Mouse (Mus musculus): ENCODE measurements around the gene Gm49361. TPM values are rescaled to one million over a fixed set of nuclear protein-coding genes. Genes with fewer than 3 reads are reported as not detected.
"Not testable (repeated sequence)": the region's sequence is repeated elsewhere in the genome, so short reads cannot be mapped to it uniquely, and the experiment has no call there.

Gene Gm49361
- polyA plus RNA-seq, 1 experiment from 2014 or later, result not detected

DNA sequence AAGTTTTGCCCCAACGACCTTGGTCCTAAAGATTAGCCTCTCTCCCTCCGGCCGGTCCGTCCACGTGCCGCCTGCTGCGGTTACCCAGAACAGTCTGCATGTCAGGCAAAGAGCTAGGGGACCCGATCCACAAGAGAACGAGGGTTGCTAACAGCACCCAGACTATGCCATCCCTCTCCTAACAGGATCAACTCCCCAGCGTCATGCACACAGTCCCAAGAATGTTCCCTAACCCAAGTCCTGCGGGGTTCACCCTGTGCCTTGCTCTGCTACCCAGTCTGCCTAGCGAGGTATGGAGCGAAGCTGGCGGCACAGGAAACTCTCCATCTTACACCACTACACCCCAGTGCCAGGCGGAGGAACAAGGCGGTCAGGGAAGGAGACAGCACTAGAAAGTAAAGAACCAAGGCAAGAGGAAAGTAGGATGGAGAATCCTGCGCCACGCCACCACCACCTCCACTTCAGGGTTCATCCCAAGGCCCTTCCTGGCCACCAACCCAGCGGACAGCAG lies 81.5 kb downstream of the Gm49361 start:
- Histone ChIP-seq H3K9me3 (ENCODE audit: control insufficient read depth, low read length) (no peaks in the 10 kb centered on the region), H3K27ac (ENCODE audit: low read depth, low read length) (peak overlapping the region; percentile 98), H3K27me3 (replicated peaks; ENCODE audit: control insufficient read depth, insufficient read depth, low read length) (no peaks in the 10 kb centered on the region), H3K9ac (ENCODE audit: low read depth, low read length) (peak overlapping the region; percentile 95), H3K4me2 (ENCODE audit: low read length) (peak overlapping the region; percentile 94), H3K36me3 (ENCODE audit: control insufficient read depth, insufficient read depth, low read length) (no peaks in the 10 kb centered on the region), H3K4me1 (ENCODE audit: control insufficient read depth, insufficient read depth, low read depth, low read length) (peaks cover 14% of the 10 kb centered on the region), H3K4me3 (ENCODE audit: low read length) (peak overlapping the region; percentile 93)
- ATAC-seq, result peak; percentile 46
- under 1% methylated on average over 19 of the region's 19 CpGs for WGBS

DNA sequence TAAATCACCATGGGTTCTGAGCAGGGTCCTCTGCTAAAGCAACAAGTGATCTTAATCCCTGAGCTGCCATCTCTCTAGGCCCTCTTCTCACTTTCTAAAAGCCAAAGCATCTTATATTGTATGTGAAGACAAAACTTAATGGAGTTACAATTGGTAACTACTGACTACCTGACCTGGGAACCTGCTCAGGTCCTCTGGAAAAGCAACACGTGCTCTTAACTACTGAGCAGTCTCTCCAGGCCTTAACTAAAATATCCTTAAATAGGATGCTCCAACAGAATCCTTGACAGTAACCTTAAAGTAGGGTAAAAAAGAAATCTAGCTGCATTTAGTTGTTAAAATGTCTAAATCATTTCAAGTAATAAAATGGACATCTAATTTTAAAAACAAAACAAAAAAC lies 82.3 kb downstream of the Gm49361 start:
- whole genome bisulfite sequencing, result 35% methylated on average over 1 of the region's 1 CpGs
- H3K4me1 ChIP-seq (ENCODE audit: control insufficient read depth, insufficient read depth, low read depth, low read length), result peaks cover 14% of the 10 kb centered on the region
- H3K9me3 ChIP-seq (ENCODE audit: control insufficient read depth, low read length), result no peaks in the 10 kb centered on the region
- ATAC-seq, result no peak
- H3K4me3 ChIP-seq (ENCODE audit: low read length), result no peak overlapping the region
- no peak overlapping the region for H3K27ac ChIP-seq (ENCODE audit: low read depth, low read length)
- no peaks in the 10 kb centered on the region for H3K27me3 ChIP-seq (replicated peaks; ENCODE audit: control insufficient read depth, insufficient read depth, low read length)
- no peak overlapping the region for H3K9ac ChIP-seq (ENCODE audit: low read depth, low read length)
- peak overlapping the region; percentile 94 for H3K4me2 ChIP-seq (ENCODE audit: low read length)
- H3K36me3 ChIP-seq (ENCODE audit: control insufficient read depth, insufficient read depth, low read length), result no peaks in the 10 kb centered on the region

DNA sequence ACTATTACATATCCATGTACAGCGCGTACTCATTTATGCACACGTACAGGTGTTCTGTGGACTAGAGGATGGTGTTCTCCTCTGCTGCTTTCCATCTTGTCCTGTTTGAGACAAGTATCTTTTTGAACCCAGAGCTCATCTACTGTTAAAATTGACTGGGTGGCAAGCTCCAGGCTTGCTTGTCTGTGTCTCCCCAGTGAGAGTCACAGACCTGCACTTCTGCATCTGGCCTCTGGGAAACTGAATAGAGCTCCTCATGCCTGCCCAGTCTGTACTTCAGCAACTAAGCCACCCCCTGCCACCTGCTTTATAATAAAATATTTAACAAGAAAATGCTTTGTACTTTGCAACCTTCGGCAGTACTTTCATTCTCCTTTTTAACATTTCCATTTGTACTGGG lies 87.6 kb downstream of the Gm49361 start:
- no peak overlapping the region for H3K27ac ChIP-seq (ENCODE audit: low read depth, low read length)
- no peak overlapping the region for H3K4me3 ChIP-seq (ENCODE audit: low read length)
- no peaks in the 10 kb centered on the region for H3K27me3 ChIP-seq (replicated peaks; ENCODE audit: control insufficient read depth, insufficient read depth, low read length)
- H3K4me1 ChIP-seq (ENCODE audit: control insufficient read depth, insufficient read depth, low read depth, low read length), result no peaks in the 10 kb centered on the region
- no peaks in the 10 kb centered on the region for H3K36me3 ChIP-seq (ENCODE audit: control insufficient read depth, insufficient read depth, low read length)
- H3K9ac ChIP-seq (ENCODE audit: low read depth, low read length), result no peak overlapping the region
- 97% methylated on average over 4 of the region's 4 CpGs for WGBS
- no peaks in the 10 kb centered on the region for H3K9me3 ChIP-seq (ENCODE audit: control insufficient read depth, low read length)
- no peak for ATAC-seq
- no peak overlapping the region for H3K4me2 ChIP-seq (ENCODE audit: low read length)

DNA sequence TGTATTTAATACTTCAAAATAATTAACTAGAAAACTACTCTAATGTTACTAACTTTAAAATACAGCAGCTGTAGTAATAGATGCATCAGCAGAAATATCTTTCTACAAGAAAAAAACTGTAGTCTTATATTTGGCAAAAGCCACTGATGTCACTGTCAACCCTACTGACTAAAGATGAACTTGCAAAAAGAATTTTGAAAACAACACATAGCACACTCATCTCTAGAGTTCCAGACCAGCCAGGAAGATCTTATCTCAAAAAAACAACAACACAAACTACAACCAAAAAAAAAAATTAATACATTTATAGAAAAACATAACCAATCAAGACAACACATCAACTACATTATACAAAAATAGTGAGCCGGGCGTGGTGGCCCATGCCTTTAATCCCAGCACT lies 88.4 kb downstream of the Gm49361 start:
- no peak for ATAC-seq
- H3K4me1 ChIP-seq (ENCODE audit: control insufficient read depth, insufficient read depth, low read depth, low read length), result no peaks in the 10 kb centered on the region
- H3K36me3 ChIP-seq (ENCODE audit: control insufficient read depth, insufficient read depth, low read length), result no peaks in the 10 kb centered on the region
- H3K27me3 ChIP-seq (replicated peaks; ENCODE audit: control insufficient read depth, insufficient read depth, low read length), result no peaks in the 10 kb centered on the region
- no peak overlapping the region for H3K9ac ChIP-seq (ENCODE audit: low read depth, low read length)
- H3K4me3 ChIP-seq (ENCODE audit: low read length), result no peak overlapping the region
- H3K9me3 ChIP-seq (ENCODE audit: control insufficient read depth, low read length), result no peaks in the 10 kb centered on the region
- no peak overlapping the region for H3K27ac ChIP-seq (ENCODE audit: low read depth, low read length)
- H3K4me2 ChIP-seq (ENCODE audit: low read length), result no peak overlapping the region
- WGBS, result 96% methylated on average over 2 of the region's 2 CpGs

DNA sequence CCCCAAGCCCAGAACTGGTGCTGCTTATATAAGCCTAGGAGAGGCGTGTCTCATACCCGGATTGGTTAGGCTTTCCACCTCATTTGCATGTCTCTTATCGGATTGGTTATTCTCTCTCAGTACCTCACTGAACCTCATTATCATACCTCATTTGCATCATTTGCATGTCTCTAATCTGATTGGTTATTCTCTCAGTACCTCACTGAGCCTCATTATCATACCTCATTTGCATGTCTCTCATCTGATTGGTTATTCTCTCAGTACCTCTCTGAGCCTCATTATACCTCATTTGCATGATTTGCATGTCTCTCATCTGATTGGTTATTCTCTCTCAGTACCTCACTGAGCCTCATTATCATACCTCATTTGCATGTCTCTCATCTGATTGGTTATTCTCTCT lies 89.4 kb downstream of the Gm49361 start:
- not testable (repeated sequence) for H3K27me3 ChIP-seq (replicated peaks; ENCODE audit: control insufficient read depth, insufficient read depth, low read length); H3K4me3 ChIP-seq (ENCODE audit: low read length); H3K9ac ChIP-seq (ENCODE audit: low read depth, low read length); H3K9me3 ChIP-seq (ENCODE audit: control insufficient read depth, low read length); H3K36me3 ChIP-seq (ENCODE audit: control insufficient read depth, insufficient read depth, low read length); H3K4me1 ChIP-seq (ENCODE audit: control insufficient read depth, insufficient read depth, low read depth, low read length); H3K27ac ChIP-seq (ENCODE audit: low read depth, low read length); ATAC-seq; H3K4me2 ChIP-seq (ENCODE audit: low read length)
- WGBS, result 90% methylated on average over 3 of the region's 3 CpGs

DNA sequence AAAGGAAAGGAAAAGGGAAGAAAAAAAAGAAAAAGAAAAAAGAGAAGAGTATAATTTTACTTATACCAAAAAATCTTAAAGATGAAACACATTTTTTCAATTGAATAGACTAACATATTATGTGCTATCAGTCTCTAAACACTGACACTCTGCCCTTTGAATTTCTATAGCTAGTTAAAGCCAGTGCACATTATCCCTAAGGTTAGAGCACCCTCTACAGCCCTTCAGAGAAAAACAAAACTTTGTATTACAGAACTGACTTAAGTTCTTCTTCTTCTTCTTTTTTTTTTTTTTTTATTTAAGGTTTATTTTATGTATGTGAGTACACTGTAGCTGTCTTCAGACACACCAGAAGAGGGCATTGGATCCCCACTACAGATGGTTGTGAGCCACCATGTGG lies 96.4 kb downstream of the Gm49361 start:
- no peaks in the 10 kb centered on the region for H3K9me3 ChIP-seq (ENCODE audit: control insufficient read depth, low read length)
- H3K9ac ChIP-seq (ENCODE audit: low read depth, low read length), result no peak overlapping the region
- no peak overlapping the region for H3K27ac ChIP-seq (ENCODE audit: low read depth, low read length)
- H3K27me3 ChIP-seq (replicated peaks; ENCODE audit: control insufficient read depth, insufficient read depth, low read length), result no peaks in the 10 kb centered on the region
- no peaks in the 10 kb centered on the region for H3K4me1 ChIP-seq (ENCODE audit: control insufficient read depth, insufficient read depth, low read depth, low read length)
- no peaks in the 10 kb centered on the region for H3K36me3 ChIP-seq (ENCODE audit: control insufficient read depth, insufficient read depth, low read length)
- no peak overlapping the region for H3K4me2 ChIP-seq (ENCODE audit: low read length)
- H3K4me3 ChIP-seq (ENCODE audit: low read length), result no peak overlapping the region
- no peak for ATAC-seq

DNA sequence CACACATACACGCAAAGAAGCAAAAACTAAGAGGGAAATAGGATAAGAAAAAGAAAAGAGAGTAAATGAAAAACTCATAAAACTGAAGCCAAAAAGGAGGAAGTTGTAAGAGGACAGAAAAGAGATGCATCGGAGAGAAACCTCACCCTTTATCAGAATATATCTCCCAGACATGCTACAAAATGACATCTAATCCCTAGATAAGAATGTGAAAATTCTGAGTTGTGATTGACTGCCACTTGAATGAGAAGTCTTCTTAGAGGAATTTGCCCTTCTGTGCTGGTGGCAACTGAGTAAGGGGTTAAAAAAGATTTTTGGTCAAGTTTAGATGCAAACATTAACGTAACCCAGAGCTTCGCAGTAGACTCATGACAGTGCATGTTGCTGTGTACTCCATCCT lies 99.7 kb downstream of the Gm49361 start:
- no peak overlapping the region for H3K9ac ChIP-seq (ENCODE audit: low read depth, low read length)
- H3K27me3 ChIP-seq (replicated peaks; ENCODE audit: control insufficient read depth, insufficient read depth, low read length), result no peaks in the 10 kb centered on the region
- H3K4me1 ChIP-seq (ENCODE audit: control insufficient read depth, insufficient read depth, low read depth, low read length), result no peaks in the 10 kb centered on the region
- H3K9me3 ChIP-seq (ENCODE audit: control insufficient read depth, low read length), result no peaks in the 10 kb centered on the region
- no peak for ATAC-seq
- no peak overlapping the region for H3K4me3 ChIP-seq (ENCODE audit: low read length)
- no peak overlapping the region for H3K27ac ChIP-seq (ENCODE audit: low read depth, low read length)
- 94% methylated on average over 4 of the region's 4 CpGs for WGBS
- H3K36me3 ChIP-seq (ENCODE audit: control insufficient read depth, insufficient read depth, low read length), result no peaks in the 10 kb centered on the region
- no peak overlapping the region for H3K4me2 ChIP-seq (ENCODE audit: low read length)

DNA sequence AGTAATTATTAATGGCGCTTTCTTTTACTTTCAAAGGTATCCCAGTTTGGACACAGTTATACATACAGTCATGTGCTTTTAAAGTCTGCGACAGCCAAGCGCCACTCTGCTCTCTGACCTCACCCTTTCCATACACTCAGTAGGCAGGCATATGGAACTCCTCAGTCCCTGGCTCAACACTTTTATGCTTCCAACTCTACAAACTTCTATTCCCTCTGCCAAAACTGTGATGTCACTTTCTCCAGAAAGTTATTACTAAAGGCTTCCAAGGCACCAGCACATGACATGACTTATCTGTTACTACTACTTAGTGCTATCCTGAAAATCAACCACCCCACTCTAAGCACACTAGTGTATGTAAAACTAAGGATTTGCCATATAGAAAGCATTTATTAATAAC lies 106.8 kb downstream of the Gm49361 start:
- Histone ChIP-seq H3K27me3 (replicated peaks; ENCODE audit: control insufficient read depth, insufficient read depth, low read length) (no peaks in the 10 kb centered on the region), H3K4me3 (ENCODE audit: low read length) (no peak overlapping the region), H3K36me3 (ENCODE audit: control insufficient read depth, insufficient read depth, low read length) (no peaks in the 10 kb centered on the region), H3K27ac (ENCODE audit: low read depth, low read length) (no peak overlapping the region), H3K9me3 (ENCODE audit: control insufficient read depth, low read length) (no peaks in the 10 kb centered on the region), H3K4me2 (ENCODE audit: low read length) (no peak overlapping the region), H3K9ac (ENCODE audit: low read depth, low read length) (no peak overlapping the region), H3K4me1 (ENCODE audit: control insufficient read depth, insufficient read depth, low read depth, low read length) (no peaks in the 10 kb centered on the region)
- ATAC-seq, result no peak
- 96% methylated on average over 3 of the region's 3 CpGs for WGBS

DNA sequence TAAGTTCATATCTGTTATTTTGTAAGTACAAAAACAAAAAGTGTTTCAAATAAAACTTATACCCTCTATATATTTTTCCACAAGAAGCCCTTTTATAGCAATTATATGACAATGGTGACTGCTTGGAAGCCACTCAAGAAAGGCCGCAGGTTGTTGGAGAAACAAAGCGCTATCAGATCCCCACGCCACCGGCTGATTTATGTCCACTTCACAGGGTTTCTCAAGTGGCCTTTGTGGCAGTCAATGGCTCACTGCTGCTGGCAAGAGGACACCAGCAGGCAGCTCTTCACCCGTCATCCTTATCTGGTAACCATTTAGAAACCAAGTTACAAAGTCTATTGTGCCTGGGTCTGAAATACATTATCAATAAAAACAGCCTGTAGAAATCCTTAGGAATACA lies 111.8 kb downstream of the Gm49361 start:
- no peak for ATAC-seq
- H3K4me2 ChIP-seq (ENCODE audit: low read length), result no peak overlapping the region
- no peaks in the 10 kb centered on the region for H3K4me1 ChIP-seq (ENCODE audit: control insufficient read depth, insufficient read depth, low read depth, low read length)
- no peaks in the 10 kb centered on the region for H3K27me3 ChIP-seq (replicated peaks; ENCODE audit: control insufficient read depth, insufficient read depth, low read length)
- no peak overlapping the region for H3K9ac ChIP-seq (ENCODE audit: low read depth, low read length)
- 26% methylated on average over 5 of the region's 5 CpGs for WGBS
- H3K36me3 ChIP-seq (ENCODE audit: control insufficient read depth, insufficient read depth, low read length), result no peaks in the 10 kb centered on the region
- no peak overlapping the region for H3K4me3 ChIP-seq (ENCODE audit: low read length)
- H3K9me3 ChIP-seq (ENCODE audit: control insufficient read depth, low read length), result no peaks in the 10 kb centered on the region
- H3K27ac ChIP-seq (ENCODE audit: low read depth, low read length), result no peak overlapping the region

DNA sequence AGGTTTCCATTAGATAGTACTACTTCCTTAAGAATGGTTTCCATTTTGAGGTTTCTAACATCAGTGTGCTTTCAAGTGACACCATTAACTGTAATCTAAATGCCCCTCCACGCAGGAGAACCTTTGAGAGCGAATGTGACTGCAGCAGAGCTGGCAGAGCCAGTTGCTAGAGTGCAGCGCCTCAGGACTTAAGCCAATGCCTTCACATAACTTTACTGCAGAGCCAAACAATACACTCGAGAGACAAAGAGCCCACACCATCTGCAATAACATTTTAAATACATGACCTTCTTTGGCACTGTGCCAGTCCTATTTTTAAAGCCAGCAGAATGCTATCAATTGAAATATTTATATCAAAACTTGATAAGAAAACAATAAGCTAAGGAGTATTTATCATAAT lies 116.3 kb downstream of the Gm49361 start:
- H3K9ac ChIP-seq (ENCODE audit: low read depth, low read length), result no peak overlapping the region
- no peak overlapping the region for H3K4me3 ChIP-seq (ENCODE audit: low read length)
- no peaks in the 10 kb centered on the region for H3K27me3 ChIP-seq (replicated peaks; ENCODE audit: control insufficient read depth, insufficient read depth, low read length)
- no peak overlapping the region for H3K27ac ChIP-seq (ENCODE audit: low read depth, low read length)
- peaks cover 7% of the 10 kb centered on the region for H3K36me3 ChIP-seq (ENCODE audit: control insufficient read depth, insufficient read depth, low read length)
- no peak overlapping the region for H3K4me2 ChIP-seq (ENCODE audit: low read length)
- no peaks in the 10 kb centered on the region for H3K4me1 ChIP-seq (ENCODE audit: control insufficient read depth, insufficient read depth, low read depth, low read length)
- WGBS, result 56% methylated on average over 4 of the region's 4 CpGs
- ATAC-seq, result no peak
- no peaks in the 10 kb centered on the region for H3K9me3 ChIP-seq (ENCODE audit: control insufficient read depth, low read length)

All from hindbrain, embryonic 16.5 days (tissue).